Mouse (Mus musculus): ENCODE measurements around the gene Parl.

Parl gene

DNA sequence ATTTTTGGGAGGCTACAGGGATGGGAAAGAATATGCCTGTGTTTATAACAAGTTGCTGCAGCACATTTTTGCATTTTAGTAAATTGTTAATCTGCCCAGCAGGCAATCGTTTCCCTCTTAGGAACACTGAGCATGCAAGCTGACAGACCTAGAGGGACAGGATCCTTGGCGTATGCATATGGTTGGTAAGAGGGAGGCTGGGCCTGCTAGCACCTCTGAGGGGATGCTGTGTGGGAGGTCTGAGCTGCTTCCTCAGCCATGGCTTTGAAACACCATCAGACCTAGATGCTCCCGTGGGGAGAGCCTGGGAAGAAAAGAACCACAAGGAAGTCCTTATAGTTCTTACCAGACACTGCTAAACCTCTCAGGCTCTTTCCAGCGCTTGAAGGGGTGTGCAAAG, 67.8 kb downstream of the Parl start:
- DNase-seq = no peak
